Mouse (Mus musculus) bone marrow, adult 2 months (tissue): Measurements from ENCODE around the gene Rab30. TPM values are rescaled to one million over a fixed set of nuclear protein-coding genes. Genes with fewer than 3 reads are reported as not detected.
"Not testable (repeated sequence)": the region's sequence is repeated elsewhere in the genome, so short reads cannot be mapped to it uniquely, and the experiment has no call there.

ENCODE experiments used
- H3K27ac ChIP-seq: fragments of 200-500 bp; 2 replicates; pipeline ENCODE4 v1.5.1; 2012; ENCODE audit warnings: low read depth, mild to moderate bottlenecking, control low read depth, inconsistent platforms, low read length; ENCODE audit not compliant: control insufficient read depth, poor library complexity, insufficient read depth
- H3K4me1 ChIP-seq: fragments of 200-500 bp; 2 replicates; pipeline ENCODE4 v1.6.1; 2011; ENCODE audit warnings: low read length; ENCODE audit not compliant: control insufficient read depth, insufficient read depth
- H3K4me3 ChIP-seq: fragments of 200-500 bp; replicated peaks from 2 replicates; pipeline ENCODE3; 2011; ENCODE audit warnings: mild to moderate bottlenecking, low read depth, low read length, control low read depth; ENCODE audit not compliant: control insufficient read depth
- CTCF ChIP-seq: fragments of 200-500 bp; IDR thresholded peaks from 2 replicates; pipeline ENCODE4 v1.5.1; 2011; ENCODE audit warnings: low read length, control low read depth; ENCODE audit not compliant: control insufficient read depth, insufficient read depth
- POLR2A ChIP-seq: fragments of 200-500 bp; IDR thresholded peaks from 2 replicates; pipeline ENCODE4 v1.6.1; 2011; ENCODE audit warnings: low read depth, mild to moderate bottlenecking, control low read depth, low read length, borderline replicate concordance; ENCODE audit not compliant: control insufficient read depth
- WGBS: fragments of 180-500 bp; shearing (Covaris S2); methylation state at CpG from one replicate; pipeline ENCODE4 v1.1.7; 2018; 5-methylcytosine and 5-hydroxymethylcytosine counted together
- polyA plus RNA-seq: library from polyadenylated mRNA; stranded (reverse); fragments of >200 nt; gene quantifications from 2 replicates; pipeline ENCODE4 v1.2.4, GENCODE M21; 2011; ENCODE audit warnings: low replicate concordance; ENCODE audit not compliant: missing spikeins, insufficient read depth, insufficient read length

Gene Rab30
- polyA plus RNA-seq, 1 experiment = 6.8 TPM

GRCm38 (mm10) chr7:92760651-92761050 is 19.2 kb downstream of the Rab30 start:
- no peak for TF ChIP-seq CTCF
- no peak for TF ChIP-seq POLR2A
- no peak overlapping the region for H3K27ac ChIP-seq
- no peak overlapping the region for H3K4me3 ChIP-seq
- no peaks in the 10 kb centered on the region for H3K4me1 ChIP-seq
- 84% methylated on average over 6 of the region's 6 CpGs for WGBS

DNA sequence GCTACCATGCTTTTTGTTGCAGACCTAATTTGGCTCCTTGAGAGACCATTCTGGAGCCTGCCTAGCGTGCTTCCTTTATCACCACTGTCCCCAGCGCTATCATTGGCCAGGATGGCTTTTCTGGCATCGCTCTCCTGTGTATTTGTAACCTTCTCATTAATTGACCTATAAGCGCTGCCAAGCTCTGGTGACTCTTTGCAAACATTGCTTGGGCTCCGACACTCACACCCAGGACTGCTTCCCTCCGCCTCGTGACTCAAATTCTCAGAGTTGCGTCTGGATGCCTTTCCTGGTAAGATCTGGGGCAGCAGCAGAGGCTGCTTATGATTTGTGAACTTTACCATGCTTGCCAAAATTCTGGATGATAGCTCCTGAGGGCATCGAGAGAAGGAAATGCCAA is 19.8 kb downstream of the Rab30 start:
- Histone ChIP-seq H3K4me3 (no peak overlapping the region), H3K27ac (no peak overlapping the region), H3K4me1 (no peaks in the 10 kb centered on the region)
- TF ChIP-seq CTCF (no peak), POLR2A (no peak)
- WGBS = 85% methylated on average over 9 of the region's 9 CpGs

DNA sequence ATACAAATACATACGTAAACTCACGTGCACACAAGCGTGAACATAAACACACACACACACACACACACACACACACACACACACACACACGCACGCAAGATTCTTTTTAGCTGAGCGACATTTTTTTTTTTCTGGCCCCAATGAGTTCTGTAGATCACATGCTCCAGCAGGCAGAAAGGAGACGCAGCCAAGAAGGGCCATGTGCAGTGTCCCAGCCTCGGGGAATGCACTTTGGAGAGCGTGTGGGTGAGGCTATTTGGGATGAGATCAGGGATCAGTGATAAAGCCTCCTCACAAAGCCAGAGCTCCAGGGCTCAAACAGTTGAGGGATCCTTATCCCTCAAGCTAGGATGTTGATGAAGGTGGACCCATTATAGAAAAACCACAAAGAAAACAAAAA is 24.0 kb downstream of the Rab30 start:
- TF ChIP-seq CTCF (no peak), POLR2A (no peak)
- Histone ChIP-seq H3K4me3 (no peak overlapping the region), H3K27ac (no peak overlapping the region), H3K4me1 (no peaks in the 10 kb centered on the region)
- WGBS = 91% methylated on average over 9 of the region's 9 CpGs

- Histone ChIP-seq H3K4me3 (no peak overlapping the region), H3K27ac (no peak overlapping the region), H3K4me1 (no peaks in the 10 kb centered on the region)
- TF ChIP-seq POLR2A (no peak), CTCF (no peak)
- WGBS = 72% methylated on average over 9 of the region's 9 CpGs
Observed at GRCm38 (mm10) chr7:92766096-92767090, 25.0 kb downstream of the Rab30 start.

- H3K27ac ChIP-seq, H3K4me3 ChIP-seq, H3K4me1 ChIP-seq: not testable (repeated sequence)
- 84% methylated on average over 12 of the region's 12 CpGs for WGBS
Observed at GRCm38 (mm10) chr7:92768116-92768515, 26.7 kb downstream of the Rab30 start.

DNA sequence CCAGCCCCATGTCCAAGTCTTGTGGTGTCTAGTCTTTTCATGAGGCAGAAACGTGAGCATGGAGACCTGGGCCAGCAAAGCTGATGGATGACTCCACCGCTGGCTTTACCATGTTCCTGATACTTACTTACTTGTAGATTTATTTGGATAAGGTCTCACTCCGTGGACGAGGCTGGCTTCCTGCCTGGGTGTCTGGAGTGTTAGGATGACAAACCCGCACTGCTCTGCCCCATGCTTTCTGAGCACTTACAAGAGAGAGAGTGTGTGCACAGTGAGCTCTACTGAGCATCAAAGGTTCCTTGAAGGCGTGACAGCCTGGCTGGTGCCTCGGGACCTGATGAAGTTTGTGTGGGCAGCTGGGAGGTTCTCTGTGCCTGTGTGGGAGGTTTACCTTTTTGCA is 27.5 kb downstream of the Rab30 start:
- Histone ChIP-seq H3K4me3 (no peak overlapping the region), H3K27ac (no peak overlapping the region), H3K4me1 (no peaks in the 10 kb centered on the region)
- TF ChIP-seq CTCF (no peak), POLR2A (no peak)
- WGBS = 69% methylated on average over 7 of the region's 7 CpGs

DNA sequence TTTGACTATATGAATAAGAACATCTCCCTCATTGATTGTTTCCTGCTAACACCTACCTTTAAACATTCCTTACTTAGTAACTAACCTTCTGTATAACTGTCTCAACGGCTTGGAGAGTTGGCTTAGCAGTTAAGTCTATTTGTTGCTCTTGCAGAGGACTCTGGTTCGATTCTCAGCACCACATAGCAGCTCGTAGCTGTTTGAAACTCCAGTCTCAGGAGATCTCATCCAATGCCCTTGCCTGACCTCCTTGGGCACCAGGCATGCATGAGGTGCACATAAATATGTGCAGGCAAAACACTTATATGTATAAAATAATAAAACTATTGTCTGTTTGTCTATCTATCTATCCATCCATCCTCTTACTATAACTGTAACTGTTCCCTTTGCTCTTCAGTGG is 31.6 kb downstream of the Rab30 start:
- Histone ChIP-seq H3K4me3 (no peak overlapping the region), H3K4me1 (no peaks in the 10 kb centered on the region), H3K27ac (no peak overlapping the region)
- WGBS = 74% methylated on average over 3 of the region's 3 CpGs
- no peak for TF ChIP-seq CTCF
- no peak for TF ChIP-seq POLR2A

GRCm38 (mm10) chr7:92773596-92773995 is 32.2 kb downstream of the Rab30 start:
- WGBS = 91% methylated on average over 3 of the region's 3 CpGs
- no peak overlapping the region for H3K4me3 ChIP-seq
- H3K4me1 ChIP-seq = no peaks in the 10 kb centered on the region
- H3K27ac ChIP-seq = no peak overlapping the region
- TF ChIP-seq POLR2A (no peak), CTCF (no peak)

DNA sequence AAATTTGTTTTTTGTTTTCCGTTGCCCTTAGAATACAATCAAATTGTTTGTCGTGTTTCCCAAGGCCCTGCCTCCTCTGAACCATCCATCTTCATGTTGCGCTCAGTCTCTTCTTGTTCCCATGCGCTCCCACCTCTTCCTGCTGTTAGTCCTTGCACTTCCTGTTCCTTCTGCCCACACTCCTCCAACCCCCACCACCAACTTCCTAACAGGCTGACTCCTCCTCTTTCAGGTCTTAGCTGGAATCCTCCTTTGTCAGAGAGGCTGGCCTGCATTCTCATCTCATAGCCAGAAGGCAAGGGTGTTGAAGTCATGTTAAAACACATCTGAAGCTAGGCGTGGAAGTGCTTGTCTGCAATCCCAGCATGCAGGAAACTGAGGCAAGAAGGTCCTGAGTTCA is 33.3 kb downstream of the Rab30 start:
- 70% methylated on average over 5 of the region's 5 CpGs for WGBS
- no peak for TF ChIP-seq CTCF
- TF ChIP-seq POLR2A = no peak

More for the DNA sequence above, 33.3 kb downstream of the Rab30 start:
- Histone ChIP-seq H3K4me1 (no peaks in the 10 kb centered on the region), H3K4me3 (no peak overlapping the region), H3K27ac (no peak overlapping the region)
